Mouse (Mus musculus): ENCODE measurements around the gene Morf4l1. TPM values are rescaled to one million over a fixed set of nuclear protein-coding genes. Genes with fewer than 3 reads are reported as not detected.

The Morf4l1 gene
- polyA plus RNA-seq (2016; fragmentation: Nextera tagmentation; extraction: Ambion mirVana): 603 and 629 TPM in 2 replicates

GRCm38 (mm10) chr9:90114567-90115307 lies at the start of gene Morf4l1:
TSS of gene Morf4l1 (minus strand) at chr9:90114774.
- 3% methylated on average over 39 of the region's 40 CpGs for WGBS
- DNase-seq (ENCODE audit: low spot score): peak; percentile 99
- Histone ChIP-seq H3K9me3 (replicated peaks) (no peaks in the 10 kb centered on the region), H3K4me1 (peaks cover 23% of the 10 kb centered on the region), H3K4me3 (peak within 1 kb of the TSS; percentile 71), H3K27me3 (ENCODE audit: low read depth, poor library complexity, severe bottlenecking) (no peaks in the 10 kb centered on the region), H3K36me3 (peaks cover 3% of the 10 kb centered on the region), H3K27ac (replicated peaks) (peak within 1 kb of the TSS; percentile 98)

- Histone ChIP-seq H3K4me3 (peak overlapping the region; percentile 64), H3K27me3 (ENCODE audit: low read depth, poor library complexity, severe bottlenecking) (peaks cover 7% of the 10 kb centered on the region), H3K4me1 (peaks cover 28% of the 10 kb centered on the region), H3K27ac (replicated peaks) (peak overlapping the region; percentile 93), H3K36me3 (no peaks in the 10 kb centered on the region), H3K9me3 (replicated peaks) (peaks cover 7% of the 10 kb centered on the region; the same call in 1 of the 2 replicates)
- under 1% methylated on average over 17 of the region's 18 CpGs for WGBS
- DNase-seq (ENCODE audit: low spot score): peak; percentile 69
Measured at GRCm38 (mm10) chr9:90163749-90164095, 49.1 kb upstream of the Morf4l1 start.

- peak within 1 kb of the TSS; percentile 64 for H3K4me3 ChIP-seq
- peak within 1 kb of the TSS; percentile 93 for H3K27ac ChIP-seq (replicated peaks)
- under 1% methylated on average over 55 of the region's 60 CpGs for WGBS
- H3K27me3 ChIP-seq (ENCODE audit: low read depth, poor library complexity, severe bottlenecking): peaks cover 7% of the 10 kb centered on the region
- H3K9me3 ChIP-seq (replicated peaks): peaks cover 7% of the 10 kb centered on the region; the same call in 1 of the 2 replicates
- H3K4me1 ChIP-seq: peaks cover 28% of the 10 kb centered on the region
- H3K36me3 ChIP-seq: no peaks in the 10 kb centered on the region
- DNase-seq (ENCODE audit: low spot score): peak; percentile 82
Measured at GRCm38 (mm10) chr9:90162926-90163748, 48.6 kb upstream of the Morf4l1 start, which contains the start of gene Adamts7. TSS of gene Adamts7 (plus strand) at chr9:90163069.

GRCm38 (mm10) chr9:90162243-90162925 lies 47.8 kb upstream of the Morf4l1 start:
- Histone ChIP-seq H3K4me3 (peak overlapping the region; percentile 64), H3K27ac (replicated peaks) (peak overlapping the region; percentile 93), H3K9me3 (replicated peaks) (peaks cover 7% of the 10 kb centered on the region; the same call in 1 of the 2 replicates), H3K4me1 (peaks cover 28% of the 10 kb centered on the region), H3K36me3 (no peaks in the 10 kb centered on the region), H3K27me3 (ENCODE audit: low read depth, poor library complexity, severe bottlenecking) (peaks cover 7% of the 10 kb centered on the region)
- 8% methylated on average over 23 of the region's 29 CpGs for WGBS
- DNase-seq (ENCODE audit: low spot score): peak; percentile 68

GRCm38 (mm10) chr9:90146869-90147268 lies 32.3 kb upstream of the Morf4l1 start:
- no peak for DNase-seq (ENCODE audit: low spot score)
- Histone ChIP-seq H3K27me3 (ENCODE audit: low read depth, poor library complexity, severe bottlenecking) (no peaks in the 10 kb centered on the region), H3K4me3 (no peak overlapping the region), H3K4me1 (no peaks in the 10 kb centered on the region), H3K36me3 (no peaks in the 10 kb centered on the region), H3K27ac (replicated peaks) (no peak overlapping the region), H3K9me3 (replicated peaks) (no peaks in the 10 kb centered on the region)
- WGBS: 86% methylated on average over 5 of the region's 5 CpGs

- H3K4me3 ChIP-seq: no peak overlapping the region
- 46% methylated on average over 2 of the region's 2 CpGs for WGBS
- no peak overlapping the region for H3K27ac ChIP-seq (replicated peaks)
- no peaks in the 10 kb centered on the region for H3K36me3 ChIP-seq
- no peak for DNase-seq (ENCODE audit: low spot score)
- H3K4me1 ChIP-seq: no peaks in the 10 kb centered on the region
- H3K27me3 ChIP-seq (ENCODE audit: low read depth, poor library complexity, severe bottlenecking): no peaks in the 10 kb centered on the region
- H3K9me3 ChIP-seq (replicated peaks): no peaks in the 10 kb centered on the region
Measured at GRCm38 (mm10) chr9:90145788-90146187, 31.2 kb upstream of the Morf4l1 start.

- Histone ChIP-seq H3K27ac (replicated peaks) (no peak overlapping the region), H3K27me3 (ENCODE audit: low read depth, poor library complexity, severe bottlenecking) (no peaks in the 10 kb centered on the region), H3K4me3 (no peak overlapping the region), H3K9me3 (replicated peaks) (no peaks in the 10 kb centered on the region), H3K36me3 (no peaks in the 10 kb centered on the region), H3K4me1 (peaks cover 8% of the 10 kb centered on the region)
- DNase-seq (ENCODE audit: low spot score): no peak
- 100% methylated on average over 1 of the region's 1 CpGs for WGBS
Measured at GRCm38 (mm10) chr9:90136678-90136965, 22.0 kb upstream of the Morf4l1 start.

GRCm38 (mm10) chr9:90135963-90136677 lies 21.5 kb upstream of the Morf4l1 start:
- WGBS: 81% methylated on average over 9 of the region's 9 CpGs
- Histone ChIP-seq H3K4me3 (no peak overlapping the region), H3K9me3 (replicated peaks) (no peaks in the 10 kb centered on the region), H3K36me3 (no peaks in the 10 kb centered on the region), H3K27me3 (ENCODE audit: low read depth, poor library complexity, severe bottlenecking) (no peaks in the 10 kb centered on the region), H3K27ac (replicated peaks) (no peak overlapping the region), H3K4me1 (peaks cover 8% of the 10 kb centered on the region)
- no peak for DNase-seq (ENCODE audit: low spot score)

GRCm38 (mm10) chr9:90135466-90135865 lies 20.9 kb upstream of the Morf4l1 start:
- H3K4me1 ChIP-seq: peaks cover 8% of the 10 kb centered on the region
- H3K27me3 ChIP-seq (ENCODE audit: low read depth, poor library complexity, severe bottlenecking): no peaks in the 10 kb centered on the region
- DNase-seq (ENCODE audit: low spot score): no peak
- 75% methylated on average over 8 of the region's 8 CpGs for WGBS
- H3K27ac ChIP-seq (replicated peaks): no peak overlapping the region
- no peaks in the 10 kb centered on the region for H3K36me3 ChIP-seq
- H3K4me3 ChIP-seq: no peak overlapping the region
- no peaks in the 10 kb centered on the region for H3K9me3 ChIP-seq (replicated peaks)

GRCm38 (mm10) chr9:90133562-90134355 lies 19.2 kb upstream of the Morf4l1 start:
- Histone ChIP-seq H3K4me1 (peaks cover 8% of the 10 kb centered on the region), H3K4me3 (no peak overlapping the region), H3K27ac (replicated peaks) (no peak overlapping the region), H3K36me3 (no peaks in the 10 kb centered on the region), H3K9me3 (replicated peaks) (no peaks in the 10 kb centered on the region), H3K27me3 (ENCODE audit: low read depth, poor library complexity, severe bottlenecking) (no peaks in the 10 kb centered on the region)
- 80% methylated on average over 7 of the region's 7 CpGs for WGBS
- no peak for DNase-seq (ENCODE audit: low spot score)

- Histone ChIP-seq H3K4me1 (peaks cover 18% of the 10 kb centered on the region), H3K27me3 (ENCODE audit: low read depth, poor library complexity, severe bottlenecking) (no peaks in the 10 kb centered on the region), H3K9me3 (replicated peaks) (no peaks in the 10 kb centered on the region), H3K4me3 (no peak overlapping the region), H3K36me3 (no peaks in the 10 kb centered on the region), H3K27ac (replicated peaks) (no peak overlapping the region)
- WGBS: 83% methylated on average over 6 of the region's 6 CpGs
- no peak for DNase-seq (ENCODE audit: low spot score)
Measured at GRCm38 (mm10) chr9:90128636-90129201, 14.1 kb upstream of the Morf4l1 start.

Measured in midbrain, embryonic 10.5 days (tissue).